Mouse (Mus musculus) spleen, postnatal 36 days (tissue): ENCODE measurements around the gene Hmox2.
"Not testable (repeated sequence)": the region's sequence is repeated elsewhere in the genome, so short reads cannot be mapped to it uniquely, and the experiment has no call there.

ENCODE experiments used
- DNase-seq, 2 experiments: peaks; one replicate each; pipeline ENCODE4 v3.0.0; 2022; ENCODE audit warnings: low spot score in 2 of 2, mixed read lengths in 1 of 2

The Hmox2 gene

GRCm38 (mm10) chr16:4725780-4726527 lies at the start of gene Hmox2:
Hmox2 (plus strand) TSS chr16:4726361.
- peak; percentile 94 to 95 for DNase-seq

- DNase-seq = no peak
These were observed 49.3 kb upstream of the Hmox2 start for GRCm38 (mm10) chr16:4676836-4677235.

GRCm38 (mm10) chr16:4678080-4678479 lies 48.1 kb upstream of the Hmox2 start:
- peak in 1 of 2 experiments; percentile 16 for DNase-seq

GRCm38 (mm10) chr16:4679121-4680018 lies 46.8 kb upstream of the Hmox2 start, which contains the start of gene Coro7:
Coro7 (minus strand) TSS chr16:4679777.
- peak; percentile 96 to 97 for DNase-seq

GRCm38 (mm10) chr16:4680922-4681455 lies 45.2 kb upstream of the Hmox2 start:
- DNase-seq = not testable (repeated sequence)

- no peak for DNase-seq
These were observed 43.5 kb upstream of the Hmox2 start for GRCm38 (mm10) chr16:4682628-4683179.

- DNase-seq = no peak
These were observed 43.0 kb upstream of the Hmox2 start for GRCm38 (mm10) chr16:4683193-4683580.

- DNase-seq = peak; percentile 95 to 96
These were observed 42.3 kb upstream of the Hmox2 start for GRCm38 (mm10) chr16:4683581-4684456.

- no peak for DNase-seq
These were observed 41.7 kb upstream of the Hmox2 start for GRCm38 (mm10) chr16:4684457-4684791.

- DNase-seq = not testable (repeated sequence)
These were observed 36.8 kb upstream of the Hmox2 start for GRCm38 (mm10) chr16:4689371-4689770.

GRCm38 (mm10) chr16:4701211-4701610 lies 24.9 kb upstream of the Hmox2 start:
- no peak for DNase-seq

- DNase-seq = no peak
These were observed 23.5 kb upstream of the Hmox2 start for GRCm38 (mm10) chr16:4702646-4703045.

- DNase-seq = no peak
These were observed 20.6 kb upstream of the Hmox2 start for GRCm38 (mm10) chr16:4705541-4705940.

- no peak for DNase-seq
These were observed 15.0 kb upstream of the Hmox2 start for GRCm38 (mm10) chr16:4711173-4711572.

GRCm38 (mm10) chr16:4713861-4714710 lies 12.1 kb upstream of the Hmox2 start:
- no peak for DNase-seq

- DNase-seq = no peak
These were observed 8.3 kb upstream of the Hmox2 start for GRCm38 (mm10) chr16:4717866-4718265.

- peak; percentile 56 to 73 for DNase-seq
These were observed 7.2 kb upstream of the Hmox2 start, which contains the start of gene Nmral1 for GRCm38 (mm10) chr16:4718753-4719518. Nmral1 (minus strand) TSS chr16:4719356.

GRCm38 (mm10) chr16:4722128-4722914 lies 3.8 kb upstream of the Hmox2 start:
- peak; percentile 23 to 57 for DNase-seq

- peak; percentile 39 to 46 for DNase-seq
These were observed 3.3 kb upstream of the Hmox2 start for GRCm38 (mm10) chr16:4722915-4723209.
